Mouse (Mus musculus) kidney, adult 2 months (tissue): Measurements from ENCODE around the gene 2900026A02Rik.

ENCODE experiments used
- CTCF ChIP-seq: fragments of 200-500 bp; conservative IDR thresholded peaks from 2 replicates; pipeline ENCODE4 v1.5.1; 2011; ENCODE audit warnings: low read depth, mild to moderate bottlenecking, control low read depth, low read length, moderate library complexity, mixed read lengths; ENCODE audit not compliant: insufficient read depth, insufficient read length
- POLR2A ChIP-seq: fragments of 200-500 bp; IDR thresholded peaks from one replicate; pipeline ENCODE4 v1.6.1; 2011; ENCODE audit warnings: low read depth, low read length, control low read depth

GRCm38 (mm10) chr5:113087465-113087864 lies 133.6 kb downstream of the 2900026A02Rik start:
- no peak for TF ChIP-seq CTCF
- TF ChIP-seq POLR2A: no peak
